Mouse (Mus musculus) lung, postnatal 0 days (tissue): ENCODE data around the gene Nfkbia.

ENCODE experiments used
- CTCF ChIP-seq: IDR thresholded peaks from 2 replicates; pipeline ENCODE4 v1.5.1; 2016; ENCODE audit warnings: antibody characterized with exemption, mild to moderate bottlenecking
- EP300 ChIP-seq: IDR thresholded peaks from 2 replicates; pipeline ENCODE4 v1.6.1; 2016; ENCODE audit warnings: antibody characterized with exemption, mild to moderate bottlenecking, control low read depth

- TF ChIP-seq CTCF (peak; percentile 1; the same call in 1 of the 2 replicates), EP300 (peak; percentile 77)
These were observed 797 bp downstream of the Nfkbia start for GRCm38 (mm10) chr12:55491516-55492183.
